Comparison of ENCODE assay signal across 16 mouse cellular contexts in the genomic region with DNA sequence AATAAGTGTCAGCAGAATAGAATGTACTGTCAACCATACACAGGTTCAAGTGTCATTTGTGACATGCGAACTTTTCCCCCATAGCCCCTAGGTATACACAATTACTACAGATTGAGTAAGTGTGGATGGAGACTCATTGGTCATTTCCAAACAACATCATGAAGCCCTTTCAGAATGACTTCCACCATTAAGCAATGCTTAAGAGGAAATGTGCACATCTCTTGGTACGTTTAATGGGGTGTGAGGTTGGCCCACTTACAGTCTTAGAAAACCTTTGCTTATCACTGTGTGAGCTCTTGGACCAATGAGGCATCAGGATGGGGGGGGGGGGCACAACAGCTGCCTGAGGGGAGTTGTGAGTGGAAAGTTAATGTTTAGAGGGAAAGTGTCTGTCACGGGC.
"Had no signal": no experiment of that assay in that cellular context is flagged by ENCODE, and none has a peak within 500 bp of the region (broad histone marks: within the 10 kb centered on the region; RNA-seq: fewer than 3 reads in every experiment).

No protein-coding gene starts in this region.

- H3K27ac ChIP-seq: liver, embryonic 12.5 days; liver, embryonic 14.5 days; macrophage; midbrain, embryonic 12.5 days; midbrain, embryonic 15.5 days; neural tube, embryonic 12.5 days had no signal

- H3K4me2 ChIP-seq: liver, embryonic 12.5 days; lung, embryonic 14.5 days; midbrain, embryonic 12.5 days; midbrain, embryonic 15.5 days; neural tube, embryonic 12.5 days had no signal

- H3K27me3 ChIP-seq: liver, embryonic 12.5 days; megakaryocyte, embryonic 14.5 days; midbrain, embryonic 12.5 days; midbrain, embryonic 15.5 days; neural tube, embryonic 12.5 days had no signal

- ATAC-seq: liver, embryonic 12.5 days; midbrain, embryonic 15.5 days had no signal

- H3K9ac ChIP-seq: liver, embryonic 12.5 days; liver, embryonic 14.5 days; lung, embryonic 14.5 days; midbrain, embryonic 12.5 days; midbrain, embryonic 15.5 days; neural tube, embryonic 12.5 days had no signal

- DNase-seq: lung, embryonic 14.5 days; lung, postnatal 14 days; lung, postnatal 36 days; right cerebral cortex, postnatal 14 days; right cerebral cortex, postnatal 4 days; spleen, adult 18-20 months; thymus, adult 18-20 months; thymus, postnatal 14 days; thymus, postnatal 36 days had no signal

- H3K9me3 ChIP-seq: liver, embryonic 12.5 days; midbrain, embryonic 12.5 days; midbrain, embryonic 15.5 days; neural tube, embryonic 12.5 days had no signal

- H3K36me3 ChIP-seq: liver, embryonic 12.5 days; midbrain, embryonic 12.5 days; midbrain, embryonic 15.5 days; neural tube, embryonic 12.5 days had no signal

- H3K4me3 ChIP-seq: liver, embryonic 12.5 days; megakaryocyte, embryonic 14.5 days; midbrain, embryonic 12.5 days; midbrain, embryonic 15.5 days; neural tube, embryonic 12.5 days had no signal
